Mouse (Mus musculus): ENCODE data around the gene Bmi1.

GRCm38 (mm10) chr2:18671041-18671440, 5.8 kb upstream of the Bmi1 start:
- no peak for TF ChIP-seq POLR2A (IDR thresholded peaks at IDR 0.05; ENCODE audit: low read depth, low read length)
- TF ChIP-seq CTCF (IDR thresholded peaks at IDR 0.05; ENCODE audit: extremely low read depth, insufficient read depth, insufficient read length, insufficient replicate concordance): no peak

Measured in spleen, adult 2 months (tissue).